Mouse (Mus musculus) ES-E14 (cell line): ENCODE results near the gene Cgnl1. TPM values are rescaled to one million over a fixed set of nuclear protein-coding genes. Genes with fewer than 3 reads are reported as not detected.

Experiments
- DNase-seq: peaks from one replicate; pipeline ENCODE4 v3.0.0-alpha.2; 2013; ENCODE audit warnings: low read depth, low spot score
- H3K27ac ChIP-seq: 2 replicates; pipeline ENCODE4 v1.5.1; 2012; ENCODE audit warnings: low read depth, mild to moderate bottlenecking, low read length, moderate library complexity, mixed read lengths; ENCODE audit not compliant: poor library complexity, insufficient read depth, severe bottlenecking
- H3K36me3 ChIP-seq: 2 replicates; pipeline ENCODE4 v1.6.1; 2012; ENCODE audit warnings: mild to moderate bottlenecking, low read length, moderate library complexity, mixed read lengths; ENCODE audit not compliant: control insufficient read depth, poor library complexity, insufficient read depth, severe bottlenecking
- H3K4me1 ChIP-seq, 2 experiments: fragments of 150-350 bp in 1 of 2; sonication (generic) in 1 of 2; 2 replicates each; pipeline ENCODE4 v1.6.1; 2012; ENCODE audit warnings: low read length in 2 of 2, mild to moderate bottlenecking in 1 of 2, mixed read lengths in 1 of 2; ENCODE audit not compliant: control insufficient read depth in 2 of 2, insufficient read depth in 2 of 2, poor library complexity in 1 of 2
- H3K4me3 ChIP-seq, 2 experiments: fragments of 150-350 bp in 1 of 2; sonication (generic) in 1 of 2; 2 replicates each; pipeline ENCODE4 v1.5.1; 2012; ENCODE audit warnings: low read length in 2 of 2, low read depth in 1 of 2, mild to moderate bottlenecking in 1 of 2, mixed read lengths in 1 of 2; ENCODE audit not compliant: insufficient read depth in 1 of 2, poor library complexity in 1 of 2, severe bottlenecking in 1 of 2
- H3K9ac ChIP-seq: 2 replicates; pipeline ENCODE4 v1.6.1; 2012; ENCODE audit warnings: low read depth, mild to moderate bottlenecking, low read length, mixed read lengths; ENCODE audit not compliant: poor library complexity, insufficient read depth, severe bottlenecking
- H3K9me3 ChIP-seq: fragments of 150-350 bp; sonication (generic); 2 replicates; pipeline ENCODE4 v1.6.1; 2012; ENCODE audit warnings: low read depth, mild to moderate bottlenecking, low read length; ENCODE audit not compliant: control insufficient read depth, insufficient read depth
- CHD2 ChIP-seq: IDR thresholded peaks from 2 replicates; pipeline ENCODE4 v1.6.1; 2014; ENCODE audit warnings: mild to moderate bottlenecking, low read depth, low read length, inconsistent platforms
- HCFC1 ChIP-seq: IDR thresholded peaks from 2 replicates; pipeline ENCODE4 v1.6.1; 2012; ENCODE audit warnings: low read length, inconsistent platforms, borderline replicate concordance; ENCODE audit not compliant: insufficient read depth
- MAFK ChIP-seq: IDR thresholded peaks from 2 replicates; pipeline ENCODE4 v1.6.1; 2014; ENCODE audit warnings: mild to moderate bottlenecking, low read depth, low read length, inconsistent platforms; ENCODE audit not compliant: insufficient read depth
- ZC3H11A ChIP-seq: IDR thresholded peaks from 2 replicates; pipeline ENCODE4 v1.6.1; 2012; ENCODE audit warnings: low read depth, mild to moderate bottlenecking, inconsistent platforms, low read length, borderline replicate concordance
- ZNF384 ChIP-seq: IDR thresholded peaks from 2 replicates; pipeline ENCODE4 v1.6.1; 2012; ENCODE audit warnings: low read depth, low read length, inconsistent platforms
- in situ Hi-C, 2 experiments: fragments of 600-800 bp; cut with MboI; formaldehyde crosslinking; loops; one replicate each; pipeline ENCODE4 v1.15.1; 2025; ENCODE audit warnings: low sequenced_read_pairs in 2 of 2, inconsistent platforms in 1 of 2; ENCODE audit not compliant: unreplicated experiment in 2 of 2
- total RNA-seq: library from RNA; depleted of rRNA; stranded (reverse); fragments of 300-350 nt; gene quantifications from 2 replicates; pipeline ENCODE4 v1.2.3, GENCODE M21; 2012

The Cgnl1 gene
- total RNA-seq, 1 experiment: 45.9 TPM

- H3K36me3 ChIP-seq: no peaks in the 10 kb centered on the region
- in situ Hi-C loops: no loop called here
- DNase-seq: no peak
- peaks cover 0 to 8% of the 10 kb centered on the region in 2 experiments; a peak in 2 of 4 replicates for H3K4me1 ChIP-seq
- TF ChIP-seq ZC3H11A (no peak), ZNF384 (no peak), HCFC1 (no peak), CHD2 (no peak), MAFK (no peak)
- no peaks in the 10 kb centered on the region for H3K9me3 ChIP-seq
- no peak overlapping the region for H3K4me3 ChIP-seq
- no peak overlapping the region for H3K27ac ChIP-seq
- H3K9ac ChIP-seq: no peak overlapping the region
These were observed 17.9 kb downstream of the Cgnl1 start for GRCm38 (mm10) chr9:71753529-71753928.

- in situ Hi-C loops: no loop called here
- TF ChIP-seq MAFK: no peak
- no peak for TF ChIP-seq ZNF384
- TF ChIP-seq HCFC1: no peak
- TF ChIP-seq ZC3H11A: no peak
- TF ChIP-seq CHD2: no peak
- Histone ChIP-seq H3K27ac (no peak overlapping the region), H3K9ac (no peak overlapping the region), H3K4me3 (no peak overlapping the region), H3K9me3 (no peaks in the 10 kb centered on the region), H3K36me3 (no peaks in the 10 kb centered on the region), H3K4me1 (peaks cover 0 to 8% of the 10 kb centered on the region in 2 experiments; a peak in 2 of 4 replicates)
- no peak for DNase-seq
These were observed 18.3 kb downstream of the Cgnl1 start for GRCm38 (mm10) chr9:71753117-71753516.

- H3K4me3 ChIP-seq: no peak overlapping the region
- H3K36me3 ChIP-seq: no peaks in the 10 kb centered on the region
- H3K9me3 ChIP-seq: no peaks in the 10 kb centered on the region
- no peak overlapping the region for H3K27ac ChIP-seq
- in situ Hi-C loops: no loop called here
- no peak overlapping the region for H3K9ac ChIP-seq
- no peak for DNase-seq
- TF ChIP-seq MAFK (no peak), HCFC1 (no peak), ZC3H11A (no peak), ZNF384 (no peak), CHD2 (no peak)
- H3K4me1 ChIP-seq: peaks cover 0 to 8% of the 10 kb centered on the region in 2 experiments; a peak in 2 of 4 replicates
These were observed 21.3 kb downstream of the Cgnl1 start for GRCm38 (mm10) chr9:71750015-71750672.

GRCm38 (mm10) chr9:71746405-71746804, 25.0 kb downstream of the Cgnl1 start:
- no peak overlapping the region for H3K4me3 ChIP-seq
- peaks cover 0 to 8% of the 10 kb centered on the region in 2 experiments; a peak in 2 of 4 replicates for H3K4me1 ChIP-seq
- no peak for TF ChIP-seq MAFK
- no peak for TF ChIP-seq HCFC1
- no peak for TF ChIP-seq CHD2
- no peak for TF ChIP-seq ZNF384
- no peak for TF ChIP-seq ZC3H11A
- in situ Hi-C loops: no loop called here
- H3K36me3 ChIP-seq: no peaks in the 10 kb centered on the region
- H3K9ac ChIP-seq: no peak overlapping the region
- no peak overlapping the region for H3K27ac ChIP-seq
- no peaks in the 10 kb centered on the region for H3K9me3 ChIP-seq
- DNase-seq: no peak
